Mouse (Mus musculus): ENCODE measurements around the gene Helb.

DNA sequence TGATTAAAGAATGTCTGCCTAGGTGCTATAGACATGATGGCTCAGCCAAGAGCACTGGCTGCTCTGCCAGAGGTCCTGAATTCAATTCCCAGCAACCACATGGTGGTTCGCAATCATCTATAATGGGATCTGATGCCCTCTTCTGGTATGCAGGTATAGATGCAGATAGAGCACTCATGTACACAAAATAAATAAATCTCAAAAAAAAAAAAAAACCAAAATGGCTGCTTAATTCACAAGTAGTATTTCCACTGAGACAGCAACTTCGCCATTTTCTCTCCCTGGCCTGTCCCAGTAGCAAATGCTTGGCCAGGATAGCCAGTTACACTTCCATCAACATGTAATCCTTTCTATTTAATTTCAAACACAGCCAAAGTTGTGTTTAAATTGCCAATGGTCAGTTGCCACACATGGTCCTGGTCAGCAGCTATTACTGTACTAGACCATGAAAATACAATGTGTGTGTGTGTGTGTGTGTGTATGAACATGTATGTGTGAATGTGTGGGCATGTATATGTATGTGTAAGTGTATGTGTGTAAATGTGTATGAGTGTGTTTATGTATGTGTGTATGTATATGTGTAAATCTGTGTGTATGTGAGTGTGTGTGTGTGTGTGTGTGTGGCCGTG is 982 bp downstream of the Helb start:
- TF ChIP-seq CTCF (conservative IDR thresholded peaks at IDR 0.05; ENCODE audit: insufficient read depth, insufficient read length, low read depth, low read length), result no peak
- no peak for TF ChIP-seq POLR2A (IDR thresholded peaks at IDR 0.05; ENCODE audit: low read depth, low read length)
